Mouse (Mus musculus) embryo, embryonic 9.5 days (tissue): ENCODE data around the gene Olfr510.
"Not testable (repeated sequence)": the region's sequence is repeated elsewhere in the genome, so short reads cannot be mapped to it uniquely, and the experiment has no call there.

Source experiments
- DNase-seq: peaks from one replicate; pipeline ENCODE4 v3.0.0-alpha.2; 2017; ENCODE audit errors: extremely low spot score

Gene Olfr510

DNA sequence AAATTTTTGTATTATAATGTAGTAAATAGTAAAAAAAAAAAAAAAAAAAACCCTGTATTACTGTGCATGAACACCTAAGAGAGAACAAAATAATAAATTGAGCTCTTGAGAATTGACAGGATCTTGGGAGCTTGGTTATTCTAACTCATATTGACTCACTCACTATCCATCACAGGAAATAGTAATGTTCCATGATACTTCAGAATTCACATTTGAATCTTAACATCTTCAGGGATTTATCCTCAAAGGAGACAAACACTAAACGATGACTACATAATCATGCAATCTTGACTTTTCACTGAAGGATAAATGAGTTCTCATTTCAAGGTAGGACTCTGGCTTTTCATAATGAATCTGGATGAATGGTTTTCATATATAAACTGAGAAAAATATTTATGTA, at the start of gene Olfr510:
Gene Olfr510 (plus strand): TSS at position 301 of the 400 bp plus-strand sequence.
- no peak for DNase-seq

DNA sequence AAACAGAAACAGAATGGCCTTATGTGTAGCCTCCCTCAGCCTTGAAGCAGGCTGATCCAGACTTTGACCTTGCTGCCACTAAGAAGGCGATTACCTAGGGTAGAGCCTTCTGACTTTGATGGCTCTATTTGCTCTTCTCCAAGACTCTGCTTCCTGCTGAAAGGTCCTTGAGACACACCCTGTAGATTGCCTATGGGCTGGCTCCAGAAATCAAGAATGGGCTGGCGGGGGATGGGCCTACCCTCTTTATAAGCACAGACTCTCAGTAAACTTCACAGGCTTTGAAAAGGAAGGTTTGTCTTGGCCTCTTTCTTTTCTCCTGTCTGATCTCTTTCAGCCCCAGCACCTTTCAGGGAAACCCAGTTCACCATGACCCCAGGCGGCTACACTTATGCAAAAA, 49.4 kb upstream of the Olfr510 start:
- DNase-seq, result not testable (repeated sequence)

DNA sequence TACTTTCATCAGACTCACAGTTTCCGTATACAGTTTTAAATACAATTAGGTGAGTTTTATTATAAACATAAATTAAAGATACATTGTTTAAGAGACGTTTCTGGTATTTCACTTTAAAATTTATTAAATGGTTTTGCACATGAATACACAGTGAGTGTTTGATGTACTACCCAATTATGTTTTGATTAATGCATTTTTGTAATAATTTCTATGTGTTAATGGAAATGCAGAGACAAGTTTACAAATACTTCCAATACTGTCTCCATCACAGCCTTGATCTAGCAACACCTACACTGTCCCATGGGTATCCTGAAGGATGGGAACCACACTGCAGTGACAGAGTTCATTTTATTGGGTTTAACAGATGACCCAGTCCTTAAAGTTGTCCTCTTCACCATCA, 44.7 kb upstream of the Olfr510 start, which contains the start of gene Olfr507:
Gene Olfr507 (plus strand): TSS at position 301 of the 400 bp plus-strand sequence.
- DNase-seq, result no peak

DNA sequence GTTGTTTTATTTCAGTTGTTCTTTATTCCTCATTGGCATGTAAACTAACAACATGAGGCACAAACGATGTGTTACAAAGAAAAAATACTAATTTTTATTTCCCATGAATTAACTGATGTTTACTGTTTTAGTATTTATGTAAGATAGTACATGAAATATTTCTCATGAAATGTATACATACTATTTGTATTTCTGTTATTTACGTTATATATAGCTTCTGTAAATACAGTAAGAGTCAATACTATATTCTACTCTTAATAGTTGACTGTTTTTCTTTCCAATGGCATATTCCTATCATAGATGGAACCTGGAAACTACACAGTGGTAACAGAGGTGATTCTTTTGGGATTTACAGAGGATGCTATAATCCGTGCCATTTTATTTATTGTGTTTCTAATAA, 36.5 kb upstream of the Olfr510 start, which contains the start of gene Olfr508:
Gene Olfr508 (plus strand): TSS at position 301 of the 400 bp plus-strand sequence.
- no peak for DNase-seq

DNA sequence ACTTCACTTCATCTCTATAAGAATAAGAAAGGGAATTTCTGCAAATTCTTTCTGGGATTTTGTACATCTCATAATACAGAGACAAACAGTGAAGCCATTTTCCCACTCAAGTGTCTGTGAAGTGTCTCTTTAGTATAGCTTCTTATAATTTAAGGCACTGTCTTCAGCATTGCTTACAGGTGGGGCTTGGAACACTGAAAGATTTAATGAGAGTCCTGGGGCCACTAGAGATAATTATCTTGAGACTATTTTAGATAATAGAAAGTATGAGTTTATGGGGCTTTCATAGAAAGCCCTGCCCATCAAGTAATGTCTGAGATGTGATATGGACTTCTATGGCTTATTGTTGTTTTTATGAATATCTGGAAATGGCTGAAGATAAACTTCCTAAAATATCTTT, 14.4 kb upstream of the Olfr510 start, which contains the start of gene Olfr509:
Gene Olfr509 (minus strand): TSS at position 101 of the 400 bp plus-strand sequence.
- DNase-seq, result no peak

DNA sequence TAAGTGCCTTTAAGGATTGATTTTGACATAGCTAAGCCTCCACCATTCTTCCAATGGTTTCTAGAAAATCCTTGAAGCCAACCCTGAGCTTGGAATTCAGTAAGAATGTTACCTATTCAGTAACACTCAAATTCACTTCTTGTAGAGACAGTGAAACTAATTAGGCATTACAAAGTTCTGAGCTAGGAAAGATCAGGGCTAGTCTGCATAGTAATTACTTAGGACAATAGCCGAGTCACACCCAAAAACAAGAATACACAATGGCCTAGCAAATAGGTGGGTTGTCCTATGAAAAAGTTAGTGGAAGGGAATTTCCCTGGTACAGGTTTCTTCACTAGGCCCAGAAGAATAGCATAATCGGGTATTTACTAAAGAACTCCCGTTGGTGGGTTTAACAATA, 3.8 kb upstream of the Olfr510 start:
- DNase-seq, result no peak

DNA sequence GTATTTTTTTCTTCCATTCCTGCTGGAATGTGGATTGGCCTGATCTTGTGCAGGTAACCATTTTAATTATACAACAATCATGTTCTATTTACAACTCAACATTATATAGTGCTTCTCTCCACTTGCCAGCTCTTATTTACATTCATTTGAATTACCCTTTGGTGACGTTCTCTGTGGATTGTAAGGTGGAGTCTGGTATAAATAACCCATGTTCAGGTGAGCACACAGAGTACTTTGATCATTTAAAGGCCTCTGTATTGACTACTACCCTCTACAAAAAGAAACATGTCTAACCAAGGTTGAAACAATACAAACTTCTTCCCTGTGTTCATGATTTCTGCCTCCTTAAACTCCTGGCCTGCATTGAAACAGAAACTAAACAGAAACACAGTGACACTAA, 4.8 kb downstream of the Olfr510 start:
- no peak for DNase-seq

DNA sequence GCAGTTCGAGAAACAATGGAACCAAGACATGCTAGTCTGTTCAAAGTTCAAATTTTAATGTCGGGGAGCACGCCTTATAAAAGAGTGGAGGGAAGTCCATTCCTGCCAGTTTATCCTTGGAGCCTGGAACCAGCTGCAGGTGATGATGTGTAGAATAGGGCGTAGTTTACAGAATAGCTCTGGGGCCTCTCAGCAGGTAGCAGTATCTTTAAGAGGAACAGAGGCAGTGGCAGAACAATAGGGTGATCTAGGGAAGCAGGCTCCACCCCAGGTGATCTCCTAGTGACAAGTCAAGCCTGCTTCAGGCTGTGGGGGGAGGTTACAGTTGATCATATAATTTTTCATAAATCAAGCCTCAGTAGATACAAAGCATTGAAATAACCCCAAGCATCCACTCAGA, 12.7 kb downstream of the Olfr510 start:
- no peak for DNase-seq

DNA sequence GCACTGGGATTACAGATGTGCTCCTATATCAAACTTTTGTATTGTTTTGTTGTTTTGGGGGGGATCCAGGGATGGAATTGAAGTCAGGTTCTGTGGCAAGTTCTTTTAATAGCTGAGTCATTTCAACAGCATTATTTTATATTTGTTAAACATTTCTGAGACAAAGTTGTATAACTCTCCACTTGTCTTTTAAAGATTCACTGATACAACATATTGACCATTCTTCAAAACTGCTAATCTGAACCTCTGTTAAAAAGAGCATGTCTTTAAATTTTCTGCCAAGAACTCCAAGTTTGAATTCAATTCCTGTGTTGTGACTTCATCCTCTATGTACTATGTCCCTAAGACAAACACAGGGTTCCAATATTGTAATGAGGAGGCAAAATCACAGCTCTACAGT, 46.8 kb downstream of the Olfr510 start, which contains the start of gene Olfr512:
Gene Olfr512 (plus strand): TSS at position 301 of the 400 bp plus-strand sequence.
- no peak for DNase-seq
